ENCODE assay signal across 12 mouse cellular contexts in the genomic region with DNA sequence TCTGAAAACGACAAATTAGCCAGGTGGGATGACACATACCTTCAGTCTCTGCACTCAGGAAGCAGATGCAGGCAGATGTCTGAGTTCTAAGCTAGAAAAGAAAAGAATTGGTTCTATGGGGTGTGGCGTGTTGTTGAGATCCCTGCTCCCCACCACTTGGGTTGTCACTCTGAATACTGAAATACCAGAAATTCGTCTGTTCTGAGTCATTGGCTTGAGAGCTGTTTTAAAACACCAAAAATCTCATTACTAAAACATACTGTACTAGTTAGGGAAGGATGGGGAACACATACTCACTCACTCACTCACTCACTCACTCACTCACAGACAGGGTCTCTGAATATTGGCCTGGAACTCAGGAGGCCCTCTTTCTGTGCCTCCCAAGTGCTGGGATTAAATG. TPM values are rescaled to one million over a fixed set of nuclear protein-coding genes. Genes with fewer than 3 reads are reported as not detected.
DNase-seq lines count a peak whose midpoint lies in the region; ATAC-seq and TF ChIP-seq lines count a peak whose summit lies in the region.
"Had no signal": no experiment of that assay in that cellular context is flagged by ENCODE, and none has a peak within 500 bp of the region (broad histone marks: within the 10 kb centered on the region; RNA-seq: fewer than 3 reads in every experiment).

No protein-coding gene starts in this region.

- peaks cover 62% of the 10 kb centered on the region for H3K36me3 ChIP-seq in heart, adult 2 months (ENCODE audit: control insufficient read depth, insufficient read depth, low read length)
- H3K36me3 ChIP-seq in hindbrain, embryonic 16.5 days (ENCODE audit: control insufficient read depth, insufficient read depth, low read length): 0 out of 2 replicates have a peak, but pooled peaks cover 4% of the 10 kb centered on the region
- H3K36me3 ChIP-seq in stomach, embryonic 15.5 days: 0 out of 2 replicates have a peak, but pooled peaks cover 3% of the 10 kb centered on the region

- no peak overlapping the region for H3K4me3 ChIP-seq in heart, adult 2 months
- H3K4me3 ChIP-seq in hindbrain, embryonic 16.5 days (ENCODE audit: low read length): no peak overlapping the region
- H3K4me3 ChIP-seq in stomach, embryonic 15.5 days (replicated peaks): no peak overlapping the region
- H3K4me3 ChIP-seq: limb, embryonic 15.5 days had no signal

- intact Hi-C loops in heart, adult 2 months (cut with DNase I): no loop called here

- no peak for TF ChIP-seq EP300 in heart, adult 2 months (IDR thresholded peaks at IDR 0.05; ENCODE audit: insufficient read depth, low read depth, low read length)

- peak overlapping the region; percentile 3; the same call in 1 of the 2 replicates for H3K4me2 ChIP-seq in hindbrain, embryonic 16.5 days (ENCODE audit: low read length)
- H3K4me2 ChIP-seq in stomach, embryonic 15.5 days: peak overlapping the region; percentile 5; the same call in 1 of the 2 replicates
- H3K4me2 ChIP-seq: limb, embryonic 15.5 days had no signal

- H3K27me3 ChIP-seq in heart, adult 2 months (ENCODE audit: control insufficient read depth, insufficient read depth, low read length): no peaks in the 10 kb centered on the region
- no peaks in the 10 kb centered on the region for H3K27me3 ChIP-seq in hindbrain, embryonic 16.5 days (replicated peaks; ENCODE audit: control insufficient read depth, insufficient read depth, low read length)
- H3K27me3 ChIP-seq in stomach, embryonic 15.5 days (replicated peaks): no peaks in the 10 kb centered on the region
- H3K27me3 ChIP-seq: limb, embryonic 15.5 days had no signal

- TF ChIP-seq POLR2A in heart, adult 2 months (IDR thresholded peaks at IDR 0.05; ENCODE audit: insufficient read depth, low read depth, low read length): no peak

- H3K9me3 ChIP-seq in hindbrain, embryonic 16.5 days (ENCODE audit: control insufficient read depth, low read length): no peaks in the 10 kb centered on the region
- H3K9me3 ChIP-seq in stomach, embryonic 15.5 days: no peaks in the 10 kb centered on the region
- H3K9me3 ChIP-seq: limb, embryonic 15.5 days had no signal

- no peak for DNase-seq in heart, adult 2 months
- no peak for DNase-seq in heart, adult 9 months (ENCODE audit: low spot score in 2 of 2)
- DNase-seq in lung, postnatal 25 days (ENCODE audit: low spot score): peak; percentile 27
- DNase-seq in lung, postnatal 4 days: no peak
- DNase-seq in cerebellum, postnatal 4 days (ENCODE audit: low spot score in 2 of 2): no peak
- no peak for DNase-seq in adrenal gland, adult (ENCODE audit: inconsistent age in 2 of 2, low spot score in 1 of 2)
- DNase-seq: adrenal gland, adult 2 months; cerebellum, adult 9-11 months; kidney, adult 9 months had no signal

- 15% methylated on average over 3 of the region's 3 CpGs for WGBS in heart, adult 2 months
- 61% methylated on average over 3 of the region's 3 CpGs for WGBS in hindbrain, embryonic 16.5 days
- 40% methylated on average over 3 of the region's 3 CpGs for WGBS in stomach, embryonic 15.5 days

- H3K9ac ChIP-seq in heart, adult 2 months (ENCODE audit: low read depth, low read length): peak overlapping the region; percentile 32
- H3K9ac ChIP-seq in hindbrain, embryonic 16.5 days (ENCODE audit: low read depth, low read length): no peak overlapping the region
- H3K9ac ChIP-seq in stomach, embryonic 15.5 days: no peak overlapping the region
- H3K9ac ChIP-seq: limb, embryonic 15.5 days had no signal

- ATAC-seq in hindbrain, embryonic 16.5 days: no peak
- no peak for ATAC-seq in stomach, embryonic 15.5 days (ENCODE audit: insufficient read depth, low FRiP score, low read depth)

- TF ChIP-seq CTCF in heart, adult 2 months (IDR thresholded peaks at IDR 0.05): no peak

- peaks cover 24% of the 10 kb centered on the region for H3K79me2 ChIP-seq in heart, adult 2 months (replicated peaks; ENCODE audit: control insufficient read depth, insufficient read depth, low read length)

- no peak overlapping the region for H3K27ac ChIP-seq in heart, adult 2 months
- no peak overlapping the region for H3K27ac ChIP-seq in hindbrain, embryonic 16.5 days (ENCODE audit: low read depth, low read length)
- H3K27ac ChIP-seq in stomach, embryonic 15.5 days: no peak overlapping the region
- H3K27ac ChIP-seq: limb, embryonic 15.5 days had no signal

- H3K4me1 ChIP-seq in heart, adult 2 months (ENCODE audit: control insufficient read depth, insufficient read depth, low read length): peaks cover 27% of the 10 kb centered on the region
- H3K4me1 ChIP-seq in hindbrain, embryonic 16.5 days (ENCODE audit: control insufficient read depth, insufficient read depth, low read depth, low read length): peaks cover 43% of the 10 kb centered on the region
- peaks cover 23% of the 10 kb centered on the region for H3K4me1 ChIP-seq in stomach, embryonic 15.5 days

RNA-seq across cellular contexts. Expression of gene Ywhae, which starts 4.3 kb away (rescaled TPM):
- 100 to 1,000 TPM; 503 to 554 TPM for total RNA-seq in heart, adult 2 months (2021)
- polyA plus RNA-seq in heart, adult 2 months (2012; rRNA removed): 206 and 352 TPM in 2 replicates
- 1,437 and 1,451 TPM in 2 replicates for polyA plus RNA-seq in hindbrain, embryonic 16.5 days (2015; fragmentation: Nextera tagmentation; extraction: Ambion mirVana)
- polyA plus RNA-seq in stomach, embryonic 15.5 days (2015; fragmentation: Nextera tagmentation; extraction: Ambion mirVana): 701 and 790 TPM in 2 replicates

RNA-seq across cellular contexts. Expression of gene Crk, which starts 57.9 kb away (rescaled TPM):
- total RNA-seq in heart, adult 2 months (2021): 10 to 100 TPM; 82.9 to 90.3 TPM
- polyA plus RNA-seq in heart, adult 2 months (2012; rRNA removed): 27.6 and 64.4 TPM in 2 replicates
- 106 and 109 TPM in 2 replicates for polyA plus RNA-seq in hindbrain, embryonic 16.5 days (2015; fragmentation: Nextera tagmentation; extraction: Ambion mirVana)
- 108 and 116 TPM in 2 replicates for polyA plus RNA-seq in stomach, embryonic 15.5 days (2015; fragmentation: Nextera tagmentation; extraction: Ambion mirVana)

RNA-seq across cellular contexts. Expression of gene Doc2b, which starts 58.9 kb away (rescaled TPM):
- under 1 TPM; 0.52 to 0.61 TPM for total RNA-seq in heart, adult 2 months (2021)
- 0.14 and 0.41 TPM in 2 replicates for polyA plus RNA-seq in heart, adult 2 months (2012; rRNA removed)
- 3.7 and 4.2 TPM in 2 replicates for polyA plus RNA-seq in hindbrain, embryonic 16.5 days (2015; fragmentation: Nextera tagmentation; extraction: Ambion mirVana)
- 1.4 and 1.5 TPM in 2 replicates for polyA plus RNA-seq in stomach, embryonic 15.5 days (2015; fragmentation: Nextera tagmentation; extraction: Ambion mirVana)
